Mouse (Mus musculus): ENCODE data around the gene Krt8.

The Krt8 gene

DNA sequence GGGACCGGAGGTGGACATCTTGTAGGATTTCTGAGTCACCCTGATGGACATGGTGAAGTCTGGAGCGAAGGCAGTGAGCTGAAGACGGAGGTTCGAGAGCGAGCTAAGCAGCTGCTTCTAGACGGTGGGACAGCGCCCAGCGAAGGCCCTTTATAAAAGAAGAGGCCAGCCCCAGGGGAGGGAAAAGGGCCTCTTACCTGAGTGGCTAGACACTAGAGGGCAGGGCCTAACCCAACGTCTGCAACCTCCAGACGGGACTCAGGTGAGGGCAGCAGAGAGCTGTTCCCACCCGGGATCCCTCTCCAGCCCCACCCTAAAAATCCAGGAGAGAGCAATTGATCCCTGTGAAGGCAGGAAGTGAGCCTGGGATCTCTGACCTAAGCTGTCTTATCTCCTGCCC, at the start of gene Krt8:
TSS of gene Krt8 (minus strand) at position 294 of the 400 bp plus-strand sequence.
- ChIA-PET POLR2A (interaction anchor here in 3 of 4 experiments (0.5 to 2.5 kb wide), 23 partner anchors 9 to 1388 kb away, joined by 3 to 14 read pairs (median 4); partner anchors contain the start of genes Eif4b (in 1 of the 3), Krt18 (in 1 of the 3) and Soat2 (in 1 of the 3)), CTCF (interaction anchor here (0.5 to 2.4 kb wide), 31 partner anchors 9 to 1132 kb away, joined by 3 to 19 read pairs (median 4); partner anchors contain the start of gene Tns2 (in 1 of the 4))

DNA sequence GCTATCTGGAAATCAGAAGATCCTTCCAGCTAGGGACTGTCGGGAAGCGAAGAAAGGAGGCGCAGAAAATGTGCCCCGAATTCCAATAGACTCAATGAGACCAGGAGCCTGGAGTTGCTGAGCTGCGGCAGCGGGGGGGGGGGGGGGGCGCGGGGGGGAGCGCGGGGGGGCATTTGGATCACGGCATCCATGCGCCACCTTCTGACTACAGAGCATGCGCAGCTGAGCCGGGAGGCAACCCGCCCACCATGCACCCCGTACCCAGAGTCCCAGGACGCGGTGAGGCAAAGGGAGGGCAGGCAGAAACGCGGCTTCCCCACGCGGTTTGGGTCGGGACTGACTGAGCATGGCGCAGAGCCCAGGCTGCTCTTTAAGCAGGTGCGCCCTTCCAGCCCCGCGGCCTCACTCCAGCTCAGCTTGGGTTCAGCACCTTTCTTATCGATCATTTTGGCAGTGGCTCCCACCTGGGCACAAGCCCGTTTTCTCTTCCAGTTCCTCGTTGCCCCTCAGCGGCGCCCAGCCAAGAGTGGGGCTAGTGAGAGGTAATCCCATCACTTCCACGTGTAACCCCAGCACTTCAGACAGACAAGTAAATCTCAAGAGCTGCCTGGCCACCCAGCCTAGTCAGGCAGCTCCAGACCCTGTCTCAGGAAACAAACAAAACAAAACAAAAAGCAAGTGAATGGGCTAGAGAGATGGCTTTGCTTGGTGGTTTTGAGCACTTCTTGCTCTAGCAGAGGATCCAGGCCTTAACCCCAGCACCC, 47.8 kb upstream of the Krt8 start:
- ChIA-PET CTCF (interaction anchor here (0.5 to 3.0 kb wide), 20 partner anchors 13 to 709 kb away, joined by 3 to 13 read pairs (median 4); partner anchors contain the start of gene Krt8 (in 1 of the 4)), POLR2A (interaction anchor here in 3 of 4 experiments (0.6 to 2.2 kb wide), 26 partner anchors 8 to 335 kb away, joined by 3 to 8 read pairs (median 4); partner anchors contain the start of gene Eif4b (in 2 of the 3))

DNA sequence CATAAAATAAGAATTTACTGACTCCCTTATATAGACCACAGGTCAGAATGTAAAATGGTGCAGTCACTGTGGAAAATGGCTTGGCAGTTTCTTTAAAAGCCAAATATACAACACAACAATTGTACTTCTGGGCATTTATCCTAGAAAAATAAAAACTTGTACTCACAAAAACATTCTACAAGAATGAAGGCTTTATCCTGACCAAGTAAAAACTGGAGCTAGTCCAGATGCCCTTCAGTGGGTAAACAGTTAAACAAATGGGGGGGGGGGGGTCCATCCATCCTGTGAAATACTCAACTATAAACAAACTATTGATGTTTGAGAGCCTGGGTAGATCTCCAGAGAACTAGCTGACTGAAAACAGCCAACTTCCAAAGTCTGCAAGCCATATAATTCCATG, 45.6 kb upstream of the Krt8 start:
- POLR2A ChIA-PET: interaction anchor here in 1 of 4 experiments (1.0 to 1.5 kb wide), 2 partner anchors 21 to 25 kb away, joined by 3 to 4 read pairs; no protein-coding TSS in a partner anchor

DNA sequence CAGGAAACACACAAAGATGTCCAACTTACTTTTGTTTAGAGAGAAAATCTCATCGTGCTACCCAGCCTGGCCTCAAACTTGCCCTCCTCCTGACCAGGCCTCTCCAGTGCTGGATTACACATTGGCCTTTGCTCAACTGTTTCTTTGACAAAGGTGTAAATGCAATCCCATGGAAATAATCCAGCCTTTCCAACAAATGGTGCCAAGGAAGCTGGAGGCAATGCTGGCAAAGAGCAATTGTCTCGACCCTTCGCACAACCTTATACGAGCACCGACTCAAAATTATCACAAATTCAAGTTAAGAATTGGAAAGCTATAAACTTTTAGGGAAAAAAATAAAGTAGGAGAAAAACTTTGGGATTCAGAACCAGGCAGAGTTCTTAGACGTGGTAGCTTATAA, 43.7 kb upstream of the Krt8 start:
- CTCF ChIA-PET: interaction anchor here in 3 of 4 experiments (0.6 to 1.1 kb wide), 5 partner anchors 18 to 593 kb away, joined by 3 to 4 read pairs (median 3); no protein-coding TSS in a partner anchor

More for the DNA sequence above, 45.6 kb upstream of the Krt8 start:
- CTCF ChIA-PET: interaction anchor here in 3 of 4 experiments (0.6 to 1.6 kb wide), 5 partner anchors 16 to 655 kb away, joined by 3 to 10 read pairs (median 4); no protein-coding TSS in a partner anchor

DNA sequence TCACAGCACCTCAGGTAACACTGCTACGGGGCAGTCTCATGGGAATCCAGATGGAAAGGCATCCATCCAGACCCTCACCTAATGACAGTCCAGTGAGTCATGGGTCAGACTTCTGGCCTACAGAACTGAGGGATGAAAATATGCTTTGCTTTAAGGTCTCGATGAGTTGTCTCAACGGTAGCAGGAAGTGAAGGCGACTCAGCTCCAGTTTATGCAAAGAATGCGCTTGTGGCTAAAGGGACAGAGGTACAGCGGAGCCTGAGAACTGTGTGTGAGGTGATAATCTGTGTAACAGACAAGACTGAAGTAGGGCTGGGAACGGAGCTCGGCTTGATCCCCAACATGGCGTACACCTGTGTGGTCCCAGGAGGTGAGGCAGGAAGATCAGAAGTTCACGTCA, 41.4 kb upstream of the Krt8 start:
- CTCF ChIA-PET: interaction anchor here in 1 of 4 experiments (1.0 kb wide), 1 partner anchor 62 kb away, joined by 3 read pairs; no protein-coding TSS in a partner anchor
- POLR2A ChIA-PET: interaction anchor here in 1 of 4 experiments (0.6 kb wide), 1 partner anchor 19 kb away, joined by 3 read pairs; no protein-coding TSS in a partner anchor

More for the DNA sequence above, 43.7 kb upstream of the Krt8 start:
- POLR2A ChIA-PET: interaction anchor here in 1 of 4 experiments (1.0 kb wide), 1 partner anchor 9 kb away, joined by 3 read pairs; no protein-coding TSS in a partner anchor

DNA sequence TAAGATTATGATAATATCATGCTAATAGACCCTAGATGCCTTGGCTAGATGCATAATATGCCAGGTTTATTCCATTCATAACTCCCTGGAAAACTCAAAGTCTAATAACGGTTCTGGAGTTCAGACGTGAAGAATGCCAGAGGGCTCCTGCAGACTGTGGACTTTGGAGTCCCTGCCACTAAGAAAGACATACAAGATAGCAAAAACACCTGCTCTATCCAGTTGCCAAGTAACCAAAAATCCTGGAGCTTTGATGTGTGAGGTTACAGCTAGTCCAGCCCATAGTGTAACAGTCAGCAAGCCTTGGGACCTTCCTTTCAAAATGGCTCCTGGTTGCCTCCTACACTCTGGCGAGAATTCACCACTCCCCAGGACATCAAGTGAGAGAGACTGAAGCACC, 40.5 kb upstream of the Krt8 start:
- ChIA-PET CTCF (no interaction called here), POLR2A (interaction anchor here in 1 of 4 experiments (1.4 kb wide), 1 partner anchor 29 kb away, joined by 3 read pairs; the partner anchor contains the start of gene Eif4b)

DNA sequence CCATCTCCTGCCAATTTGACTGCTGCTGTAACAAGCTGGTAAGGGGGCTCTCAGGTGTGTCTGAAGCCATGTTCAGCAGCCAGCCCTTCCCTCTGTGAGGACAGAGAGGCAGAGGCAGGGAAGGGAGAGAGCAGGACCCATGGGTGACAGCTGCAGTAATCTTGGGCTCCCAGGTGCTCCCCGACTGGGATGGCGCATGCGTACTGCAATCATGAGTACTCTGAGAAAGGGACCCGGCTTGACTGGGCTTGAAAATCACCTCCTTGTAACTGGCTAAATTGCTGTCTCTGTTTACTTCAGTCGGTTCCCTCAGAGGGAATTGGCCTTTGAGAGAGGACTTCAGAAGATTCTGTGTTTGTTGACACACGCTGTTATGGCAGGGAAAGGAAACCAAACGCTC, 37.7 kb upstream of the Krt8 start:
- POLR2A ChIA-PET: interaction anchor here in 2 of 4 experiments (0.8 to 2.0 kb wide), 7 partner anchors 10 to 349 kb away, joined by 3 to 6 read pairs (median 3); partner anchors contain the start of gene Eif4b (in 1 of the 2)
- CTCF ChIA-PET: interaction anchor here in 1 of 4 experiments (1.1 to 1.5 kb wide), 3 partner anchors 15 to 58 kb away, joined by 3 to 4 read pairs (median 4); no protein-coding TSS in a partner anchor

DNA sequence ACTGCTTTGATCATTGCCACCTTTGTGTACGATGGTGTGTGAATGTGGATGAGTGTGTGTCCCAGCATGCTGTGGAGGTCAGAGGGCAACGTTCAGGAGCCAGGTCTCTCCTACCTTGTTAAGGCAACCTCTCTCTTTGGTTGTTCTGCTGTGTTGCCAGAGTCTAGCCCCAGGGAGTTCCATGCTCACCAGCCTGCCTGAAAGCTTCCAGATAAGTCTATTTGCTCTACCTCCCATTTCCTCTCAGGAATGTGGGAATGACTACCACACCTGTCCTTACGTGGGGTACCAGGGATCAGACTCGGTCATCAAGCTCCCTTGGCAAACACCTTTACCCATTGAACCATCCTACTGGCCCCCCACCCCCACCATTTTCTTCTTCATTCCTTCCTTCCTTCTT, 36.0 kb upstream of the Krt8 start:
- ChIA-PET CTCF (interaction anchor here in 1 of 4 experiments (0.6 kb wide), 1 partner anchor 70 kb away, joined by 3 read pairs; no protein-coding TSS in a partner anchor), POLR2A (interaction anchor here in 3 of 4 experiments (0.5 to 2.0 kb wide), 4 partner anchors 11 to 283 kb away, joined by 3 to 6 read pairs (median 5); no protein-coding TSS in a partner anchor)

DNA sequence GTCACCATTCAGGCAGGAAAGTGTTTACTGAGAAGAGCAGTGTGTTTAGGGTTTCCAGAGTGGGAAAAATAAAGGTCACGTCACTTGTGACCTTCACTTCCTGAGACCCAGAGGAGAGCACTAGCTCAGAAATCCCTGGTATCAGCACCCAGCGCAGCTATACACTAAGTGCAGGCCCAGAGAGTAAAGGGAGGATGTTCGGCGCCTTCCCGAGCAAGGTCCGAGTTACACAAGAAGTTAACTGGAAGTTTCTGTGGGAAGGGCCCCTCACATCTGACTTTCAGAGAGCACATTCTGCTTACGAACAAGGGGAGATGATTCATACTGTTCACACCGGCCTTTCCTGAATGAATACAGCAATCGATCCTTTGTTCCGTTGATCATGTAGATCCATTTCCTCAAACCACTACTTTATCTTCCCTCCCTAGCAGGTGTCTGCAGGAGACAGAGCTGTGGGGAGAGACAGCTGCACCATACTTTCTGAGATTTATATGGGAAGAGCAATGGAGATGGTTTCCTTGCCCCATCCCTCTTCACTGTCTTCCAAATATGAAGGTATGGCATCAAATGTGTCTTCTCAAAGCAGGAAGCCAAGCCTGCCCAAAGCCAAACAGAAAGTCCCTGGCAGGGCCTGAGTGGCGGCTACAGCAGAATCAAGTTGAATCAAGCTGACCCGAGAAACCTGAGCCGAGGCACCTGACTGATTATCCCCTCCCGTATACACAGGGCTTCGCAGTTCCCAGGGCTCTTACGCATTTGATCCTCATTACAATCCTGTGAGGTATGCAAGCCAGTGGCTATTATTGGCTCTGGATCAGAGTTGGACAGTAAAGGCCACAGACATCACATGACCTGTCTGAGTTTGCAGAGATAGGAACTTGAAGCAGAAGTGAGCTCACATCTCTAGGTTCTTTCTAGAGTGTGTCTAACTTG, 30.1 kb upstream of the Krt8 start:
- CTCF ChIA-PET: interaction anchor here (0.6 to 1.5 kb wide), 8 partner anchors 15 to 810 kb away, joined by 3 to 4 read pairs (median 3); partner anchors contain the start of gene Grasp (in 1 of the 4)
- POLR2A ChIA-PET: interaction anchor here in 3 of 4 experiments (0.6 to 2.6 kb wide), 12 partner anchors 9 to 102 kb away, joined by 3 to 12 read pairs (median 4); partner anchors contain the start of genes Eif4b (in 2 of the 3), Krt8 (in 1 of the 3) and Spryd3 (in 1 of the 3)

DNA sequence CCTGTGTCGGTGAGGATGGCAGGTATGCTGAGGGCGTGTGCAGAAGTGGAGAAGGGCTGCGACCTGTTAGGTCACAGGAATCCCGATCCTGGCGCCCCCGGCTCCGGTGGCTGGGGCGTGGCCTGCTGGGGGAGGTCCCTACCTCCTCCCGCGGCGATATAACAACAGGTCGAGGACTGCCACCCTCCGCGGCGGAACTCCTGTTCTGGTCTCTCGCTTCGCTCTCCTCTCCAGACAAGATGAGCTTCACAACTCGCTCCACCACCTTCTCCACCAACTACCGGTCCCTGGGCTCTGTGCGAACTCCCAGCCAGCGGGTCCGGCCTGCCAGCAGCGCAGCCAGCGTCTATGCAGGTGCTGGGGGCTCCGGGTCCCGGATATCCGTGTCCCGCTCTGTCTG, 23.8 kb upstream of the Krt8 start, which contains the start of gene Krt18:
TSS of gene Krt18 (plus strand) at position 141 of the 400 bp plus-strand sequence.
- ChIA-PET POLR2A (interaction anchor here in 2 of 4 experiments (0.6 to 2.9 kb wide), 10 partner anchors 8 to 761 kb away, joined by 3 to 6 read pairs (median 4); partner anchors contain the start of genes Krt8 (in 2 of the 2), Eif4b (in 1 of the 2) and Krt2 (in 1 of the 2)), CTCF (interaction anchor here in 1 of 4 experiments (1.2 kb wide), 1 partner anchor 38 kb away, joined by 6 read pairs; no protein-coding TSS in a partner anchor)

DNA sequence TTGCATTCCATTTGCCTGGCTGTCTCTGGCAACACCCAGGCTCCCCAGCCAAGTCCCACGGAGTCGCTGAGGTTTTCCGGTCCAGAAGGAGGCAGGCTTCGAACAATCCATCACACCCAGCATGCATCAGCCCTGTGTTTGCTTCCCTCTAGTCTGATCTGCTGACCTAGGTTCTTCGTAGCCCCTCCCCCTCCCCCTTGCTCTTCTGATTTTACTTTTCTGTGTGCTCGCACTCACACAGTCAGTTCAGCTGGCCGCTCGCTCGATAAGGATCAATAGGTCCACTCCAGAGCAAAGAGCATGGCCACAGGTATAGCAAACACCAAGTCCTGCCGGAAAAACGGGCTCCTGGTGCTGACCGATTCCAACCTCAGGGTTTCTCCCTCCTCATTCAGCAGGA, 22.1 kb upstream of the Krt8 start:
- CTCF ChIA-PET: interaction anchor here in 3 of 4 experiments (0.5 to 2.0 kb wide), 6 partner anchors 11 to 820 kb away, joined by 3 to 15 read pairs (median 6); partner anchors contain the start of gene Spryd3 (in 1 of the 3)

DNA sequence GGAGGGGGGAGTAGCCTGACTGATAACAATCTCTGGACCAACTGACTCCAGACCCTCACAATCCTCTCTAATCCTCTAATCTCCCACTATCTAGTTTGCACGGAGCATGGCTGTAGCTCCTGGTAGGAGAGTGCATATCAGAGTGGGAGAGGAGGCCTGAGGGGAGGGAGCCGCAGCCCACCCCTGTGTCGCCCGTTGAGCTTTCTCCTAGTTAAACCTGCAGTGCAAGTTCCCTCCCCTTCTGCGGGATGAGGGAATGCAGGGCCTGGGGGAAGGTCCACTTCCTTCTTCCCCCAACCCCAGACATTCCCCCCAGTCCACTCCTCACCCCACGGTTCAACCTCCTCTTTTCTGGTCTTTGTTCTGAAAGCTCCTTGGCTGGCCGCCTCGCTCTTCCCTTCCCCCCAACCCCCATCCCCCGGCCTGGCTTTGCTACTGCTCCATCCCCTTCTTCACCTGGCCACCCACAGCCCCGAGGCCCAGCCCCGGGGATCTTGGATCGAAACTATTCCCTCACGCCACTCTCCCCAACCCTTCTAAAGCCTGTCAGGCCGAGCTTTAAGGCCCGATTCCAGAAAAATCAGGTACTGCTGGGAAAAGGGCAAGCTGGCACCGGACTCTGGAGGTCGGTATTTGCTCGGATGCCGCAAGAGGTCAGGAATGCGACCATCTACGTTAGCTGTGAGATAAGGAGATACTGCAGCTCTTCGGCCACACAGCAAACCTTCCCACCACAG, 21.0 kb upstream of the Krt8 start:
- ChIA-PET POLR2A (interaction anchor here (0.5 to 2.9 kb wide), 26 partner anchors 9 to 1187 kb away, joined by 3 to 12 read pairs (median 4); partner anchors contain the start of genes Eif4b (in 1 of the 4) and Sp1 (in 1 of the 4)), CTCF (interaction anchor here (0.6 to 2.0 kb wide), 10 partner anchors 8 to 762 kb away, joined by 3 to 15 read pairs (median 5); partner anchors contain the start of gene Krt8 (in 1 of the 4))

More for the DNA sequence above, 22.1 kb upstream of the Krt8 start:
- POLR2A ChIA-PET: interaction anchor here in 3 of 4 experiments (0.6 to 2.9 kb wide), 14 partner anchors 8 to 198 kb away, joined by 3 to 12 read pairs (median 4); no protein-coding TSS in a partner anchor

DNA sequence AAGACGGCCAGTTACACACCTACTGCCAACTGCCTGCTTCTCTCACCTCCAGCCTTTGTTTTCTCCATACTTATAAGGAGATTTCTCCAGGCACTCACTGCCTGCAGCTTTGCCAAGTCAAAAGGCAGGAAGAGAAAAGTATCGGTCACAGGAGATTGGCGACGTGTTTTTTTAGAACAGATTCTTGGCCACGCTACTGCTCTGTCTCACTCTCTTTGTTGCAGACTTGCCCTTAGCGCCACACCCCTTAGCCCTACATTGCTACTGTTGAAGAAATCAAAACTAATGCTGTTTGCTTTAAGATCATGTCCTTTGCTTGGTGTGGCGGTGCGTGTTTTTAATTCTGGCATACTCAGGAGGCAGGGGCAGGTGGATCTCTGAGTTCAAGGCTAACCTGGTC, 19.6 kb upstream of the Krt8 start:
- CTCF ChIA-PET: no interaction called here
- POLR2A ChIA-PET: no interaction called here

DNA sequence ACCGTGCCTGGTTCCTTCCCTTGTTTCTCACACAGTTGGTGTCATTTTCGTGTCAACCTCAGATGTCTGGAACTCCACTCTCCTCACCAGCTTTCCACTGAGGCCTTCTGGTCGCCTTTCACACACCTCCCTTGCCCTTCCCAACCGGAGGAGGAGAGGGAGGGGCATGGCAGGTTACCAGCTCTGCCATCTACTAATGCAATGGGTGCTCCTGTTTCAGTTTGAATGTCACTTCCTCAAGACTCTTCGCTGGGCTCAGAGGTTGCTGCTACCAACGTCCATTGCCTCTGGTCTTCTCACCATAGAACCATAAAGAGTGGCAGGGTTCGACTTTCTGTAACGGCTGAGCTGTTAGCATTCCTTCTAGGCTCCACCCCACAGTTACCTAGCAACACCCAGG, 18.2 kb upstream of the Krt8 start:
- ChIA-PET POLR2A (interaction anchor here in 2 of 4 experiments (0.6 to 1.3 kb wide), 3 partner anchors 29 to 48 kb away, joined by 3 to 16 read pairs (median 3); no protein-coding TSS in a partner anchor), CTCF (interaction anchor here in 2 of 4 experiments (0.6 to 1.4 kb wide), 3 partner anchors 33 to 123 kb away, joined by 3 to 5 read pairs (median 3); no protein-coding TSS in a partner anchor)

DNA sequence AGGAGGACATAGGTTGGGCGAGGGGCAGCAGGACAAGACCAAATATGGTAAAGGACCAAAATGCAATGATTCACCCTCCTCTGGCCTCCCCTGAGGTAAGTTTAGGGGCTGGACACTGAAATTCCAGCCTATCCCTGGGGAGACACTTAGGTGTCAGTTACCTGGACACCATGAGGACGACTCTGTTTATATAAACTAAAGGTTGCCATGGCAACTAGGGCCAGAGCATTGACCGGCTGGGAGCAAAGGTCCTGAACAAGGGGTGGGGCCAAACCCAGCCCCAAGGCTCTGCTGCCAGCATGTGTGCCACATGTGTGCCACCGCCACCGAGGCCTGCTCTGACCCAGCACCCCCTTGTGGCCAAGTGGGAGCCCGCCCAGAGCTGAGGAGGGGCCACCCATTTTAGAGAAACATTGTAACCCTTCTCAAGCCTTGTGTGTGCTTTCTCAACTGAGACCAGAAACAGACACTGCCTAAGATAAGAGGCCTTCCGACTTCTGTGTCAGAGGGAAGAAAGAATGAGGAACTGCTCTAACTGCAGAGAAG, 13.7 kb upstream of the Krt8 start:
- CTCF ChIA-PET: interaction anchor here (0.6 to 1.6 kb wide), 8 partner anchors 13 to 1917 kb away, joined by 3 to 5 read pairs (median 4); partner anchors contain the start of genes Krt8 (in 2 of the 4) and Eif4b (in 1 of the 4)
- POLR2A ChIA-PET: interaction anchor here in 3 of 4 experiments (0.6 to 3.5 kb wide), 5 partner anchors 10 to 35 kb away, joined by 3 to 14 read pairs (median 5); partner anchors contain the start of gene Krt8 (in 2 of the 3)

All from embryonic stem cell, embryonic (primary cell).